Mouse (Mus musculus) NIH3T3 (cell line): ENCODE measurements at regions not wholly inside any gene's neighbourhood (a gene's known extent, or its start where the extent isn't known, plus 50 kb on each side); places are given as distances from the start of the nearest gene placed in this dataset.

Experiments used
- DNase-seq: peaks from one replicate; pipeline ENCODE4 v3.0.0-alpha.2; 2012; ENCODE audit warnings: low read depth

- DNase-seq: peak; percentile 72
Observed at GRCm38 (mm10) chr13:34462808-34463511, 118.0 kb upstream of the Slc22a23 start.

GRCm38 (mm10) chr13:34462206-34462807, 117.3 kb upstream of the Slc22a23 start:
- DNase-seq: no peak

GRCm38 (mm10) chr13:34460969-34461368, 116.0 kb upstream of the Slc22a23 start:
- DNase-seq: no peak

- DNase-seq: no peak
Observed at GRCm38 (mm10) chr13:34456051-34456450, 111.1 kb upstream of the Slc22a23 start.

GRCm38 (mm10) chr13:34446806-34447205, 101.8 kb upstream of the Slc22a23 start:
- DNase-seq: peak; percentile 25

GRCm38 (mm10) chr13:34446327-34446726, 101.3 kb upstream of the Slc22a23 start:
- no peak for DNase-seq

- no peak for DNase-seq
Observed at GRCm38 (mm10) chr13:34441347-34441746, 96.4 kb upstream of the Slc22a23 start.

GRCm38 (mm10) chr13:34427527-34427926, 82.5 kb upstream of the Slc22a23 start:
- no peak for DNase-seq

GRCm38 (mm10) chr13:34424921-34425320, 79.9 kb upstream of the Slc22a23 start:
- DNase-seq: no peak

GRCm38 (mm10) chr13:34421644-34422043, 76.7 kb upstream of the Slc22a23 start:
- peak; percentile 77 for DNase-seq

GRCm38 (mm10) chr13:34420341-34421156, 75.6 kb upstream of the Slc22a23 start:
- DNase-seq: peak; percentile 60

- peak; percentile 30 for DNase-seq
Observed at GRCm38 (mm10) chr13:34419061-34419460, 74.1 kb upstream of the Slc22a23 start.

GRCm38 (mm10) chr13:34416603-34417002, 71.6 kb upstream of the Slc22a23 start:
- no peak for DNase-seq

GRCm38 (mm10) chr13:34414533-34414932, 69.6 kb upstream of the Slc22a23 start:
- DNase-seq: no peak

GRCm38 (mm10) chr13:34408669-34409055, 63.7 kb upstream of the Slc22a23 start:
- DNase-seq: peak; percentile 63

GRCm38 (mm10) chr13:34408007-34408668, 63.2 kb upstream of the Slc22a23 start:
- DNase-seq: peak; percentile 78

GRCm38 (mm10) chr13:34406291-34406690, 61.3 kb upstream of the Slc22a23 start:
- DNase-seq: no peak

GRCm38 (mm10) chr13:34402631-34403030, 57.6 kb upstream of the Slc22a23 start:
- peak; percentile 82 for DNase-seq

GRCm38 (mm10) chr13:34401031-34401430, 56.0 kb upstream of the Slc22a23 start:
- peak; percentile 60 for DNase-seq

GRCm38 (mm10) chr13:34398847-34399246, 53.9 kb upstream of the Slc22a23 start:
- peak; percentile 22 for DNase-seq

GRCm38 (mm10) chr13:34398061-34398787, 53.2 kb upstream of the Slc22a23 start:
- DNase-seq: peak; percentile 57

GRCm38 (mm10) chr13:34395504-34395903, 50.5 kb upstream of the Slc22a23 start:
- no peak for DNase-seq
